Mouse (Mus musculus): ENCODE results near the gene Htra1.

GRCm38 (mm10) chr7:130945730-130946129 is 9.8 kb downstream of the Htra1 start:
- TF ChIP-seq POLR2A (IDR thresholded peaks at IDR 0.05; ENCODE audit: control insufficient read depth in 1 of 2, insufficient read depth in 1 of 2, low read depth in 1 of 2, low read length in 2 of 2, poor library complexity in 1 of 2): no peak
- no peak for TF ChIP-seq POLR2AphosphoS5 (IDR thresholded peaks at IDR 0.05; ENCODE audit: borderline replicate concordance, low read depth, low read length)
- TF ChIP-seq GABPA (IDR thresholded peaks at IDR 0.05; ENCODE audit: low read depth, low read length): no peak
- TF ChIP-seq NELFE (IDR thresholded peaks at IDR 0.05; ENCODE audit: low read depth, low read length): no peak
- TF ChIP-seq GATA1 (IDR thresholded peaks at IDR 0.05; ENCODE audit: low read depth, low read length): no peak
- no peak for TF ChIP-seq EP300 (IDR thresholded peaks at IDR 0.05; ENCODE audit: low read depth in 1 of 2, low read length in 2 of 2)
- TF ChIP-seq POLR2AphosphoS2 (IDR thresholded peaks at IDR 0.05; ENCODE audit: low read length): no peak
- TF ChIP-seq JUND (IDR thresholded peaks at IDR 0.05; ENCODE audit: low read depth, low read length): no peak
- no peak for TF ChIP-seq CTCF (IDR thresholded peaks at IDR 0.05 in 2 of 3, conservative IDR thresholded peaks at IDR 0.05 in 1 of 3; ENCODE audit: control insufficient read depth in 1 of 3, insufficient read depth in 1 of 3, low read depth in 2 of 3, low read length in 3 of 3, poor library complexity in 1 of 3, severe bottlenecking in 1 of 3)
- no peak for TF ChIP-seq E2F4 (IDR thresholded peaks at IDR 0.05; ENCODE audit: borderline replicate concordance, low read depth, low read length)
- no peak for TF ChIP-seq USF1 (IDR thresholded peaks at IDR 0.05; ENCODE audit: low read depth, low read length)
- no peak for TF ChIP-seq SMC3 (IDR thresholded peaks at IDR 0.05; ENCODE audit: low read depth, low read length)
